In genomic region chrX:161051639-161052038, GRCm38 (mm10) we compare ENCODE assay signal across 15 mouse cellular contexts.
"Had no signal": no experiment of that assay in that cellular context is flagged by ENCODE, and none has a peak within 500 bp of the region (broad histone marks: within the 10 kb centered on the region; RNA-seq: fewer than 3 reads in every experiment).

No protein-coding gene starts in this region.

- H3K9ac ChIP-seq: lung, embryonic 14.5 days; midbrain, embryonic 12.5 days; neural tube, embryonic 13.5 days; neural tube, embryonic 15.5 days; stomach, embryonic 15.5 days had no signal

- H3K4me3 ChIP-seq: midbrain, embryonic 10.5 days; midbrain, embryonic 12.5 days; myocyte; neural tube, embryonic 13.5 days; neural tube, embryonic 15.5 days; stomach, embryonic 15.5 days had no signal

- H3K27ac ChIP-seq: midbrain, embryonic 10.5 days; midbrain, embryonic 12.5 days; neural tube, embryonic 13.5 days; neural tube, embryonic 15.5 days; stomach, embryonic 15.5 days; stomach, postnatal 0 days had no signal

- DNase-seq: lung, embryonic 14.5 days; lung, postnatal 10 days; lung, postnatal 4 days; midbrain, embryonic 14.5 days; right cerebral cortex, postnatal 14 days; thymus, adult 2 months; thymus, postnatal 25 days; thymus, postnatal 4 days had no signal

- H3K27me3 ChIP-seq: neural tube, embryonic 15.5 days; stomach, embryonic 15.5 days had no signal

- H3K36me3 ChIP-seq: midbrain, embryonic 10.5 days; midbrain, embryonic 12.5 days; neural tube, embryonic 13.5 days; neural tube, embryonic 15.5 days; stomach, embryonic 15.5 days had no signal

- H3K9me3 ChIP-seq: midbrain, embryonic 10.5 days; midbrain, embryonic 12.5 days; neural tube, embryonic 13.5 days; neural tube, embryonic 15.5 days; stomach, embryonic 15.5 days had no signal

- H3K4me1 ChIP-seq: midbrain, embryonic 10.5 days; midbrain, embryonic 12.5 days; neural tube, embryonic 13.5 days; neural tube, embryonic 15.5 days; stomach, embryonic 15.5 days had no signal
